Mouse (Mus musculus) megakaryocyte, embryonic 14.5 days (primary cell): Measurements from ENCODE around the gene Lbx2.

Source experiments
- FLI1 ChIP-seq: IDR thresholded peaks from 2 replicates; pipeline ENCODE4 v1.6.1; 2012; ENCODE audit warnings: low read length, inconsistent platforms, mixed read lengths
- GATA1 ChIP-seq: IDR thresholded peaks from 3 replicates; pipeline ENCODE4 v1.6.1; 2012; ENCODE audit warnings: mixed read lengths, low read length, inconsistent platforms, borderline replicate concordance

GRCm38 (mm10) chr6:83111510-83112136 lies 25.5 kb downstream of the Lbx2 start:
- no peak for TF ChIP-seq GATA1
- TF ChIP-seq FLI1: no peak
